Mouse (Mus musculus) embryonic facial prominence, embryonic 15.5 days (tissue): ENCODE measurements around the gene Gm20890. TPM values are rescaled to one million over a fixed set of nuclear protein-coding genes. Genes with fewer than 3 reads are reported as not detected.
"Not testable (repeated sequence)": the region's sequence is repeated elsewhere in the genome, so short reads cannot be mapped to it uniquely, and the experiment has no call there.

ENCODE experiments used
- ATAC-seq: fragments of 200-750 bp; cut with Nextera tagmentation; 2 replicates; pipeline ENCODE4 v1.8.0; 2017; ENCODE audit warnings: low read depth, moderate TSS enrichment; ENCODE audit not compliant: insufficient number of reproducible peaks, low FRiP score, low TSS enrichment
- H3K27ac ChIP-seq: fragments of 300-500 bp; sonication (generic); replicated peaks from 2 replicates; pipeline ENCODE4 v1.5.1; 2015; ENCODE audit warnings: mild to moderate bottlenecking, inconsistent platforms
- H3K27me3 ChIP-seq: fragments of 300-500 bp; sonication (generic); 2 replicates; pipeline ENCODE4 v1.6.1; 2015; ENCODE audit warnings: inconsistent platforms
- H3K36me3 ChIP-seq: fragments of 300-500 bp; sonication (generic); 2 replicates; pipeline ENCODE4 v1.6.1; 2015; ENCODE audit warnings: mild to moderate bottlenecking, inconsistent platforms
- H3K4me1 ChIP-seq: fragments of 300-500 bp; sonication (generic); 2 replicates; pipeline ENCODE4 v1.6.1; 2015; ENCODE audit warnings: inconsistent platforms
- H3K4me2 ChIP-seq: fragments of 300-500 bp; sonication (generic); replicated peaks from 2 replicates; pipeline ENCODE4 v1.6.1; 2015; ENCODE audit warnings: mild to moderate bottlenecking, inconsistent platforms
- H3K4me3 ChIP-seq: fragments of 300-500 bp; sonication (generic); replicated peaks from 2 replicates; pipeline ENCODE4 v1.5.1; 2015; ENCODE audit warnings: mild to moderate bottlenecking, inconsistent platforms
- H3K9ac ChIP-seq: fragments of 300-500 bp; sonication (generic); 2 replicates; pipeline ENCODE4 v1.6.1; 2015; ENCODE audit warnings: inconsistent platforms
- H3K9me3 ChIP-seq: fragments of 300-500 bp; sonication (generic); replicated peaks from 2 replicates; pipeline ENCODE4 v1.6.1; 2016; ENCODE audit warnings: inconsistent platforms
- WGBS: fragments of 180-500 bp; shearing (Covaris S2); methylation state at CpG from one replicate; pipeline ENCODE4 v1.1.7; 2015; 5-methylcytosine and 5-hydroxymethylcytosine counted together
- polyA plus RNA-seq: library from polyadenylated mRNA; unstranded; fragments of >200 nt; fragmentation: Nextera tagmentation; extraction: Ambion mirVana; gene quantifications from 2 replicates; pipeline ENCODE4 v1.2.1, GENCODE M21; 2015

Gm20890 gene
- not detected in 2 replicates for polyA plus RNA-seq

GRCm38 (mm10) chrY:26776699-26777098, at the start of gene Gm20890:
Gm20890 (minus strand) TSS chrY:26776799.
- not testable (repeated sequence) for H3K9ac ChIP-seq, ATAC-seq, H3K36me3 ChIP-seq, H3K4me1 ChIP-seq, H3K27me3 ChIP-seq, H3K9me3 ChIP-seq, H3K4me3 ChIP-seq, H3K27ac ChIP-seq, H3K4me2 ChIP-seq
- WGBS = no CpG with 5 or more reads among the region's 5 CpGs
